Mouse (Mus musculus) frontal cortex, postnatal 36 days (tissue): ENCODE data around the gene Klf3.

Experiments
- DNase-seq, 2 experiments: peaks; one replicate each; pipeline ENCODE4 v3.0.0; 2022; ENCODE audit warnings: low spot score in 2 of 2

Gene Klf3

GRCm38 (mm10) chr5:64835295-64835694, 32.1 kb downstream of the Klf3 start:
- no peak for DNase-seq

GRCm38 (mm10) chr5:64839016-64839599, 35.9 kb downstream of the Klf3 start:
- DNase-seq, result no peak

GRCm38 (mm10) chr5:64840087-64840486, 36.9 kb downstream of the Klf3 start:
- no peak for DNase-seq

DNA sequence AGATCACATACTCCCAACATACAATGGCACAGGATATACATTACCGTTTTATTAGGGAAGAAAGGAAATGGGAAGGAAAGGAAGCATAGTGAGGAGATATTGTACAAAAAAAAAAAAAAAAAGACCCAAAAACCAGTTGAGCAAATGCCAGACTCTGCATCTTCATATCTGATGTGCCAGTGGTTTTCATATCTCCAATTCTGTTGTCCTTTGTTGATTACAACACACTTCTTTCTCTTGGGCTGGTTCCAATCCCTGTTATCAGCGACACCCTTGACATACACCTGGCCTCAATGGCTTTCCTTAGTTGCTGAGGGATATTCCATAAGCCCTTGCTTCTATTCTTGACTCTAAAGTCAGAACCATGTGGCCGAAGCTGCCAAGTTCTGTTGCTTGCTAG, 41.4 kb downstream of the Klf3 start:
- DNase-seq, result no peak

- DNase-seq, result no peak
Measured at GRCm38 (mm10) chr5:64847305-64847704, 44.1 kb downstream of the Klf3 start.

- DNase-seq, result no peak
Measured at GRCm38 (mm10) chr5:64849892-64850291, 46.7 kb downstream of the Klf3 start.

- no peak for DNase-seq
Measured at GRCm38 (mm10) chr5:64852656-64853398, 49.6 kb downstream of the Klf3 start.

DNA sequence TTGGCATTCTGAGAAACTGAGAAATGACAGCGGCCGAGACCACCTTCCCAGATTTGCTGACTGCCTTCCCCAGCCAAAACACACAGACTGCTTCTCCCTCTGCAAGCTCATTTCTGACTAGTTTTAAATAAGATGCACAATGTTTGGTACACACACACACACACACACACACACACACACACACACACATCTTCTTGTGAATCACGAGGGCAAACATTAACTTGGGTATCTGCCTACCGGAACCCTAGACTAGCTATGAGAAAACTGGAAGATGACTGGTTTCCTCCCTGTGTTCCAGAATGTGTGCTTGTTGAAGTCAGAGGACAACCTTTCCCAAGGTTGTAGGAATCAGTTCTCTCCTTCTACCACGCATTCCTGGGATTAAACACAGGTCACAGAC, 50.2 kb downstream of the Klf3 start:
- no peak for DNase-seq

GRCm38 (mm10) chr5:64855199-64855598, 52.0 kb downstream of the Klf3 start:
- no peak for DNase-seq

- DNase-seq, result no peak
Measured at GRCm38 (mm10) chr5:64860900-64861470, 57.8 kb downstream of the Klf3 start.

DNA sequence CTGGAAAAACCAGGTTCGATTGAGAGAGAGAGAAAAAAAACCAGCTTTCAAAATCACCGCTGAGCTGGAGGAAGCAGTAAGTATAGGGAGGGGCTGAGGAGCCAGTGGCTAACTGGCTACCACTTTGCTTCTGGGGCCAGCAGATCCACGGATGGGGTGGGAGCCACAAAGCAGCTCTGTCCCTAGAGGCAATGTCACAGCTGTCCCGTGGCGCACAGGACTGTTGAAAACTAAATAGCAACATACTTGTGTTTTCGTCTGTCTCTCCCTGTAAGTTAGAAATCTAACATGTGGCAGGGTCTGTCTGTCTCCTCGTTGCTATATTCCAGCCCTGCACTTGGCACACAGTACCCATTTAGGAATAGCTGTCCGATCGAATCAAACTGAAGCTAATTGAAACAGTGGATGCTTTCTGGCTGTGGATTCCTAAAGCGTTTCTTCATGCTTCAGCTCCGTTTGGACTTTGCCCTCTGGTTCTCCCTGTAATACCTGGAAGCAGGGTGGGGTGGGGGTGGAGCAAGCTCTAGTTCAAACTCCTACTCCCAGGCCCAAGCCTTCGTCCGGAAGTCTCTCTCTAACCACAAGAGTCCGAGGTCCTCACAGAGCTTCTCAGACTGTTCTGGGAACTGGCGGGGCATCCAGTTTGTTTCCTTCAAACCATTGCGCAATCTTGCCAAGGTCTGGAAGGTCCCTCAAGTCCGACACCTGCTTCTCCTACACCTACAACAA, 58.4 kb downstream of the Klf3 start:
- no peak for DNase-seq

DNA sequence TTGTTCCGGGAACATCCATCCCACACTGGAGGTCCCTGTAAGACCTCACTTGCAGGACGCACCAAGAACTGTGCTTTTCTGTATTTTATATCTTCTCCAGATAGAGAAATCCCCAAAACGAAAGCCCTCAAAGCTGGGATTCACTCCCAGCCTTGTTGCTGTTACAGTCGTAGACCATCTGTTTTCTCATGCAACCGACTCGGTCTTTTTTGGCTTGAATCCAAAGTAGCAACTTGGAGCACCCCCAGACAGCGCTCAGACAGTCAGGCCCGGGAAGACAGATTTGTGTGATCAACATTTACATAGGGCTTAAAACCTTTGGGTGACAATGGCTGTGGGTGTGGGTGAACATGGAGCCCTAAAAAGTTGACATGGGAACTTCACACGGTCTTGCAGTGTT, 59.1 kb downstream of the Klf3 start:
- peak; percentile 49 to 57 for DNase-seq

GRCm38 (mm10) chr5:64864699-64865108, 61.5 kb downstream of the Klf3 start:
- DNase-seq, result no peak

- no peak for DNase-seq
Measured at GRCm38 (mm10) chr5:64865219-64865964, 62.2 kb downstream of the Klf3 start.

GRCm38 (mm10) chr5:64866331-64867050, 63.3 kb downstream of the Klf3 start:
- DNase-seq, result peak; percentile 67 to 82

- DNase-seq, result no peak
Measured at GRCm38 (mm10) chr5:64867124-64867523, 63.9 kb downstream of the Klf3 start.

GRCm38 (mm10) chr5:64867551-64867950, 64.4 kb downstream of the Klf3 start:
- DNase-seq, result no peak

DNA sequence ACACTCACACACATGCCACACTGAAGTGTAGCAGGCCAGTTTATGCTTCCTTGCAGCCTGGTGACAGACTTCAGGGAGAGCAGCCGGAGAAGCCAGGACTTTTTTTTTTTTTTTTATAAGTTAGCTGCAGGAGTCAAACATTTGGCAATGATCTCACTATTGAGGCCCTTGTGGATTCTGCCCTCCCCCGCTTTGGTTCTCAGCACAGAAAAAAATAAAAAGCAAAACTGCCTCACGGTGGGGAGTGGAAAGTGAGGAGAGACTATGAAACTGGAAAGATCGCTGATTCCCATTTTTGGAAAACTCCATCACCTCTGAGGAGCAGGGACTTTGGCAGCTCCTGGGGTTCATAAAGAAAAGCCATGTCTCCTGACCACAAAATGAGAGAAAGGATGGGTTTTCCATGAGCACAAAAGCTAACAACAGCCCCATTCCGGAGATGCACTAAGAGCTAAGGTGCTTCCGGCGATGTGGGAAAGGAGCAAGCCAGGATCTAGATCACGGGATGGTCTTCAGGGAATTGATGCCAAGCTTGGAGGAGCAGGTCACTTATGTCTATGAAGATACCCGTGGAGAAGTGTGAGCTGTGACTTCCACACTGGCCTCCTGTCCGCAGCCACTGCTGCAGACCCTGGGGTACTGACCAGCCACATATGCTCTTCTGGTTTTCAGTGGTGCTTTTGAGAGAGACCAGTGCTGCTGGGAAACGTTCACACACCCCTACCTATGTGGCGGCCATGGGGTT, 73.1 kb downstream of the Klf3 start:
- no peak for DNase-seq

DNA sequence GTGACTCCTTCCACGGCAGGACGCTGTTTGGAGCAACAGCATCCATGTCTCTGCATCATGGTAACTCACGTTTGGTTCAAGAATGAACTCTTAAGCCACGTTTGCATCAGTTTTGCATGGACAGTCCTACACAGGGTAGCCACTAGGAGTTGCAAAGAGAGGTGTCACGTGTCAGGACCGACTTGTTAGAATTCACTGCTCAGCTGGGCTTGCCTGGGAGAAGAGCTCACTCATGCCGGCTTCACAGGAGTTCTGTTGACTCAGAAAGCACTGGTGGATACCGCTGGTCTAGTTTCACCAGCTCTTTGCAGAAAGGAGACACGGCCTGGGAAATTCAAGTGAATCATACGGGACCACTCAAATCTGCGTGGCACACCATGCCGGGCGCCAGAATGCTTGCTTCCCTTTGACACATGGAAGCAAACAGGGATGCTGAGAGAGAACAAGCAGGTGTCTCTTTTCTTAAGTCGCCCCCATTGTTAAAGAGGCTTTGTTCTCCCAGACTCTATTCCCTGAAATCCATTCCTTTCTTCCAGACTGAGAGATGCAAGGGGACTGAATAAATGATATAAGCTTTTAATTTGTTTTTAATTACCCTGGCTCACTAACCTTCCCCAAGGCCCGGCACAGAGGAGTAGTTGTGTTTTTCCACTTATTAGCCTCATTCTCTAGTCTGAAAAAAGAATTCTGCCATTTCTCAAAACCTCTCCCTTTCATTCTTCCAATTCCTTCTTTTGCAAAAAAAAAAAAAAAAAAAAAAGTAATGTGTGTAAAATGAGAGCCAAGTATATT, 74.2 kb downstream of the Klf3 start:
- no peak for DNase-seq

DNA sequence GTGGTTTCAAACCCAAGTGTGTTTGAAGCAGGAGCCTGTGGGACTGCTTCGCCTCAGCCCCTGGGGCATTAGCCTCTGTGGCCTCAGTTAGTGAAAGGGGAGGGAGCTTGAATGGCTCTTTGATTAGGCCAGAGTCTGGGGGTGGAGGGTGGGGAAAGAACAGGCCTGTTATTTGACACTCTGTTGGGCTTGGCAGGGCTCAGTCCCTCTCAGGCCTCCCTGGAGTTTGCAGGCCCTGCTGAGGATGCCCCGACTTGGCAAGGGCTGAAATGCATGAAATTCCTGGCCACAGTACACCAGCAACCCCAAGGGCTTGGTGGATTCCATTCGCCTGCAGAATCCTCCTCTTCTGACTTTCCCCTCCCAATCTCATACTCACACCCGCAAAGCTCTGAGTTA, 74.8 kb downstream of the Klf3 start:
- no peak for DNase-seq
